Mouse (Mus musculus): Measurements from ENCODE around the gene Neurl3. TPM values are rescaled to one million over a fixed set of nuclear protein-coding genes. Genes with fewer than 3 reads are reported as not detected.

The Neurl3 gene
- total and polyA plus RNA-seq, 2 experiments = 3.3 to 5.3 TPM

DNA sequence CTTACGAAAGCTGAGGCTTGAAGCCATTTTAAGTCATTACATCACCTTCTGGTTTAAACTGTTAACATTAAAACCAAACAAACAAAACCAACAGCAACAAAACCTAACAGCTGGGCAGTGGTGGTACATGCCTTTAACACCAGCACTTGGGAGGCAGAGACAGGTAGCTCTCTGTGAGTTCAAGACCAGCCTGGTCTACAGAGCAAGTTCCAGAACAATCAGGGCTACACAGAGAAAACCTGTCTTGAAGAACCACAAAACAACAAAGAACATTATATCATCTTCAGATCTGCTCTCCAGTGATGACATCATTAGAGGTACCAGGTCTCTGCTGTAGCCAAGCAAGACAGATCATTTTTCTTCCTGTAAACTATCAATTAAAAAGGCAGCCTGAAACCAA lies 14.1 kb downstream of the Neurl3 start:
- Histone ChIP-seq H3K36me3 (ENCODE audit: control insufficient read depth, insufficient read depth, low read length) (no peaks in the 10 kb centered on the region), H3K27me3 (ENCODE audit: control insufficient read depth, insufficient read depth, low read length) (no peaks in the 10 kb centered on the region), H3K4me1 (ENCODE audit: control insufficient read depth, insufficient read depth, low read length) (no peaks in the 10 kb centered on the region; the same call in 1 of the 2 replicates), H3K9ac (ENCODE audit: low read depth, low read length) (no peak overlapping the region), H3K79me2 (ENCODE audit: control insufficient read depth, insufficient read depth, low read length) (no peaks in the 10 kb centered on the region), H3K4me3 (ENCODE audit: insufficient read depth, low read depth, low read length) (no peak overlapping the region), H3K27ac (replicated peaks; ENCODE audit: insufficient read depth, low read depth, low read length) (no peak overlapping the region)
- WGBS = 82% methylated on average over 1 of the region's 1 CpGs
- no peak for TF ChIP-seq CTCF (IDR thresholded peaks at IDR 0.05; ENCODE audit: low read depth, low read length)
- TF ChIP-seq POLR2A (IDR thresholded peaks at IDR 0.05; ENCODE audit: extremely low read depth, insufficient read depth, low read length) = no peak
- no peak for DNase-seq (ENCODE audit: extremely low read depth, low read depth, low spot score)

DNA sequence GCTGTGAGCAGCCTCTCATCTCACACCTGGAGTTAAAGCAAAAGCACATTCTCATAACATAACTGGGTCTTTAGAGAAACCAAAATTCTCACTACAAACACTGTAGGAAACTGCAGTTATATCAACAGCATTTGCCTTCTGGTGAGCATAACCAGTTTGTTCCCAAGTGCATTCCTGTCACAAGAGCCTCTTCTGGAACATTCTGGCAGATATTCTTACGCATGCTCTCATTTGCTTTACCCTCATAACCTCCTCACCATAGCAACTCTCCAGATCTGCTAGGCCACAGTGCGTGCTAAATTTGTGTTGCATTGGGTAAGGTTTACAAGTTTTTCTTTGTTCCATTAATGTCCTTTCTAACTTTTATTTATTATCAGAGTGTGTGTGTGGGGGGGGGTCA lies 15.2 kb downstream of the Neurl3 start:
- Histone ChIP-seq H3K4me3 (ENCODE audit: insufficient read depth, low read depth, low read length) (no peak overlapping the region), H3K9ac (ENCODE audit: low read depth, low read length) (no peak overlapping the region), H3K27ac (replicated peaks; ENCODE audit: insufficient read depth, low read depth, low read length) (no peak overlapping the region), H3K27me3 (ENCODE audit: control insufficient read depth, insufficient read depth, low read length) (no peaks in the 10 kb centered on the region), H3K4me1 (ENCODE audit: control insufficient read depth, insufficient read depth, low read length) (peaks cover 2% of the 10 kb centered on the region; the same call in 1 of the 2 replicates), H3K36me3 (ENCODE audit: control insufficient read depth, insufficient read depth, low read length) (no peaks in the 10 kb centered on the region), H3K79me2 (ENCODE audit: control insufficient read depth, insufficient read depth, low read length) (no peaks in the 10 kb centered on the region)
- TF ChIP-seq POLR2A (IDR thresholded peaks at IDR 0.05; ENCODE audit: extremely low read depth, insufficient read depth, low read length) (no peak), CTCF (IDR thresholded peaks at IDR 0.05; ENCODE audit: low read depth, low read length) (no peak)
- 100% methylated on average over 2 of the region's 2 CpGs for WGBS
- DNase-seq (ENCODE audit: extremely low read depth, low read depth, low spot score) = no peak

DNA sequence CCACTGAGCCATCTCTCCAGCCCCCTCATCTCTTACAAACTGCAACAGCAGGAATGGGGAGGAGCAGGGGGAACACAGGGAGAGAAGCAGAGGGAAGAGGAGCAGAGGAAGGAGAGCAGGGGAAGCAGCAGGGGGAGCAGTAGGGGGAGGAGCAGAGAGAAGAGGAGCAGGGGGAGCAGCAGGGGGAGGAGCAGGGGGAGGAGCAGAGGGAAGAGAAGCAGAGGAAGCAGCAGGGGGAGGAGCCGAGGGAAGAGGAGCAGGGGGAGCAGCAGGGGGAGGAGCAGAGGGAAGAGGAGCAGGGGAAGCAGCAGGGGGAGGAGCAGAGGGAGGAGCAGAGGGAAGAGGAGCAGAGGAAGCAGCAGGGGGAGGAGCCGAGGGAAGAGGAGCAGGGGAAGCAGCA lies 15.8 kb downstream of the Neurl3 start:
- 78% methylated on average over 2 of the region's 2 CpGs for WGBS
- Histone ChIP-seq H3K4me3 (ENCODE audit: insufficient read depth, low read depth, low read length) (no peak overlapping the region), H3K36me3 (ENCODE audit: control insufficient read depth, insufficient read depth, low read length) (no peaks in the 10 kb centered on the region), H3K27me3 (ENCODE audit: control insufficient read depth, insufficient read depth, low read length) (no peaks in the 10 kb centered on the region), H3K9ac (ENCODE audit: low read depth, low read length) (no peak overlapping the region), H3K4me1 (ENCODE audit: control insufficient read depth, insufficient read depth, low read length) (peaks cover 2% of the 10 kb centered on the region; the same call in 1 of the 2 replicates), H3K79me2 (ENCODE audit: control insufficient read depth, insufficient read depth, low read length) (no peaks in the 10 kb centered on the region), H3K27ac (replicated peaks; ENCODE audit: insufficient read depth, low read depth, low read length) (no peak overlapping the region)
- TF ChIP-seq POLR2A (IDR thresholded peaks at IDR 0.05; ENCODE audit: extremely low read depth, insufficient read depth, low read length) (no peak), CTCF (IDR thresholded peaks at IDR 0.05; ENCODE audit: low read depth, low read length) (no peak)
- DNase-seq (ENCODE audit: extremely low read depth, low read depth, low spot score) = peak; percentile 22

DNA sequence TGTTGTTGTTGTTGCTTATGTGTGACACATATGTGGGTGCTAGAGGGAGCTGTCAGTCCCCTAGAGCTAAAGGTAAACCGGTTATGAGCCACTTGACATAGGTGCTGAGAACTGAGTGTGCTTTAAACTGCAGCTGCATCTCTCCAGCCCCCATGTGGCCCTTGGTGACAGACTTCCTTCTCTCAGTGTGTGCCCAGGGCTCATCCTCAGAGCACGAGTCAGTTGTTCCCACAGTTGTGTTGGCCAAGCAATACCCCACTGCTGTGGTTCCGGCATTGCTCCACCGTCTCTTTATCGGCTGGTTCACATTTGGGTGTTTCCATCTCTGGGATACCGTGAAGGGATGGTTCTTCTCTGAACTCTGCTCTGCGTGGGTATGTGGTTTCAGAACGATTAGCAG lies 17.2 kb downstream of the Neurl3 start:
- H3K27me3 ChIP-seq (ENCODE audit: control insufficient read depth, insufficient read depth, low read length) = no peaks in the 10 kb centered on the region
- no peak overlapping the region for H3K9ac ChIP-seq (ENCODE audit: low read depth, low read length)
- WGBS = 86% methylated on average over 8 of the region's 8 CpGs
- no peak for TF ChIP-seq CTCF (IDR thresholded peaks at IDR 0.05; ENCODE audit: low read depth, low read length)
- no peak for TF ChIP-seq POLR2A (IDR thresholded peaks at IDR 0.05; ENCODE audit: extremely low read depth, insufficient read depth, low read length)
- no peak overlapping the region for H3K27ac ChIP-seq (replicated peaks; ENCODE audit: insufficient read depth, low read depth, low read length)
- peaks cover 5% of the 10 kb centered on the region; the same call in 1 of the 2 replicates for H3K4me1 ChIP-seq (ENCODE audit: control insufficient read depth, insufficient read depth, low read length)
- no peaks in the 10 kb centered on the region for H3K79me2 ChIP-seq (ENCODE audit: control insufficient read depth, insufficient read depth, low read length)
- no peak overlapping the region for H3K4me3 ChIP-seq (ENCODE audit: insufficient read depth, low read depth, low read length)
- H3K36me3 ChIP-seq (ENCODE audit: control insufficient read depth, insufficient read depth, low read length) = no peaks in the 10 kb centered on the region
- no peak for DNase-seq (ENCODE audit: extremely low read depth, low read depth, low spot score)

DNA sequence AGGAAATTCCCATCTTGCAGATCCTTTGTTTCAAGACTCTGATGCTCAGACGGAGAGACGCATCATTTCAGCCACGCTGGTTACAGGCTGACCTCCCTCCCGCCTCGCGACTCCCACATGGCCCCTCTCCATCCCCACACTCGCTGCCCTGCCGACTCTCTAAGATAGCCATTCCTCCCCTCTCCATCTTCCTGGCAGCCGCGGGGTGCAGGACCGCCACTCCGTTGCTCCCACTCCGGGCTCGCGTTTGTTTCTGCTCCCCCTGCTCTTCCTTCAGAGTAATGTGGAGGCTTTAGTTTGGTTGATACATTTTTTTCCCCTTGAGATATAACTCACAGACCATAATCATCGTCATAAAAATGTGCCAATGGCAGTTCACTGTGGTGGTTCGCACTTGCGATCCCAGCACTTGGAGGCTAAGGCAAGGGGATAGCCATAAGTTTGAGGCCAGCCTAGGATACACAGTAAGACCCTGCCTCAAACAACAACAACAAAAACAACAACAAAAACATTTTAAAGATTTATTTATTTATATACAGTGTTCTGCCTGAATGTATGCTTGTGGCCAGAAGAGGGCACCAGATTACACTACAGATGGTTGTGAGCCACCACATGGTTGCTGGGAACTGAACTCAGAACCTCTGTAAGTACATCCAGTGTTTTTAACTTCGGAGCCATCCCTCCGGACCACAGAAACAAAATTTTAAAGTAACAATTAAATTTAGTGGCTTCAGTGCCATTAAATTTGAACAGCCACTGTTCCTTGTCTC lies 18.4 kb downstream of the Neurl3 start:
- Histone ChIP-seq H3K4me3 (ENCODE audit: insufficient read depth, low read depth, low read length) (no peak overlapping the region), H3K4me1 (ENCODE audit: control insufficient read depth, insufficient read depth, low read length) (peaks cover 5% of the 10 kb centered on the region; the same call in 1 of the 2 replicates), H3K9ac (ENCODE audit: low read depth, low read length) (no peak overlapping the region), H3K79me2 (ENCODE audit: control insufficient read depth, insufficient read depth, low read length) (no peaks in the 10 kb centered on the region), H3K27ac (replicated peaks; ENCODE audit: insufficient read depth, low read depth, low read length) (no peak overlapping the region), H3K36me3 (ENCODE audit: control insufficient read depth, insufficient read depth, low read length) (no peaks in the 10 kb centered on the region), H3K27me3 (ENCODE audit: control insufficient read depth, insufficient read depth, low read length) (no peaks in the 10 kb centered on the region)
- DNase-seq (ENCODE audit: extremely low read depth, low read depth, low spot score) = no peak
- 41% methylated on average over 20 of the region's 20 CpGs for WGBS
- no peak for TF ChIP-seq CTCF (IDR thresholded peaks at IDR 0.05; ENCODE audit: low read depth, low read length)
